Mouse (Mus musculus): Measurements from ENCODE around the gene Psmd14. TPM values are rescaled to one million over a fixed set of nuclear protein-coding genes. Genes with fewer than 3 reads are reported as not detected.

Gene Psmd14
- polyA plus RNA-seq, 1 experiment, result 98.8 TPM

DNA sequence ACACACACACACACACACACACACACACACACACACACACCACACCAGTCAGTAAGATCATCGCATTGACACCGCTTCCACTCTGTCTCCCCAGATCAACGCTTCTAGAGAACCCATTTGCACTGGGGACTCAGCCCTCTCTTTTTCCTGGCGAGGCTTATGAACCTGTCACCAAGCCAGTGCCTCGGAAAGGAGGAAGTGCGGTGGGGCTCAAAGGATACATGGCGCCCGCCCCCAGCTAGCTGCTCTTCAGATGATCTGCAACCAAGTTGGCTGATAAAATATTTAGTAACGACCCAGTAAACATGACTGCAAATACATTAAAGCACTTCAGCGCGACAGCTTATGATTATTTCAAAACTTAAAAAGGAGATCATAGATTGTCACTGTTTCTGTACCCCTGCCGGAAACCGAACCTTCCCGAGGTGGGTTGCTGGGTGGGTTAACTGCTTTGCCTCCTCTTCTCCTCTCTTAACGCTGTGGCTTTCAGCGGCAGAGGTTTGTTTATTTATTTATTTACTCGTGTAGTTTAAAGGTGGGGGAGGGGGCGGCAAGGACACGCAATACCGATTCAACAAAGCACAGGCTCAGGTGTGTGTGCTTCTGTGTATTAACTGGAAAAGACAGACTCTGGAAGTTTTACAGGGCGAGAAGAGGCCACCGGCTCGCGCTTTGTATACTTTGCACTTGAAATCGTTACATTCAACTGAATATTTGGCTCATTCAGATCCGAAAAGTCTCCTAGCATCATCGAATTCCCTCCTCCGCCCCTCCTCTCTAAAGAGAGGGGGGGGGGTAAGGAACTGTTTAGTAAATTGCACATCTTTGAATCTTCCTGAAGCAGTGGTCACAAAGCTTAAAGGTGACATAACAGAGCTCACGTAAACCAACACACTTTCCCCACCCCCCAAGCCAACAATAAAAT lies 92.2 kb downstream of the Psmd14 start:
- H3K4me3 ChIP-seq (ENCODE audit: insufficient read depth, poor library complexity, severe bottlenecking), result no peak overlapping the region
- no peak for TF ChIP-seq USF1 (IDR thresholded peaks at IDR 0.05; ENCODE audit: low read depth)
- no peak for TF ChIP-seq MAX (IDR thresholded peaks at IDR 0.05)
- TF ChIP-seq FOSL1 (IDR thresholded peaks at IDR 0.05; ENCODE audit: insufficient read depth, low read length, poor library complexity, severe bottlenecking), result no peak
- no peak for TF ChIP-seq MYOG (IDR thresholded peaks at IDR 0.05; ENCODE audit: control insufficient read depth, extremely low read depth, insufficient read length)
- TF ChIP-seq CEBPB (IDR thresholded peaks at IDR 0.05; ENCODE audit: low read depth), result no peak
- no peak for TF ChIP-seq MYOD1 (IDR thresholded peaks at IDR 0.05; ENCODE audit: control insufficient read depth, insufficient read length, low read depth)
- TF ChIP-seq CTCF (IDR thresholded peaks at IDR 0.05; ENCODE audit: control insufficient read depth, insufficient read depth, insufficient read length), result no peak
- no peaks in the 10 kb centered on the region for H3K79me3 ChIP-seq (ENCODE audit: low read depth)

GRCm38 (mm10) chr2:61804382-61804840 lies 92.9 kb downstream of the Psmd14 start:
- no peak for TF ChIP-seq CTCF (IDR thresholded peaks at IDR 0.05; ENCODE audit: control insufficient read depth, insufficient read depth, insufficient read length)
- no peaks in the 10 kb centered on the region for H3K79me3 ChIP-seq (ENCODE audit: low read depth)

More for the DNA sequence above, 92.2 kb downstream of the Psmd14 start:
- H3K79me2 ChIP-seq (ENCODE audit: control insufficient read depth, insufficient read depth), result no peaks in the 10 kb centered on the region
- no peaks in the 10 kb centered on the region for H3K27me3 ChIP-seq (ENCODE audit: control insufficient read depth, insufficient read depth, insufficient read length)
- peaks cover 22% of the 10 kb centered on the region for H3K36me3 ChIP-seq (ENCODE audit: control insufficient read depth, insufficient read depth)
- H3ac ChIP-seq (ENCODE audit: control insufficient read depth, insufficient read length, low read depth), result no peak overlapping the region

GRCm38 (mm10) chr2:61804841-61805540 lies 93.5 kb downstream of the Psmd14 start:
- Histone ChIP-seq H3K27me3 (ENCODE audit: control insufficient read depth, insufficient read depth, insufficient read length) (no peaks in the 10 kb centered on the region), H3K36me3 (ENCODE audit: control insufficient read depth, insufficient read depth) (peaks cover 13% of the 10 kb centered on the region)

More at GRCm38 (mm10) chr2:61804382-61804840, 92.9 kb downstream of the Psmd14 start:
- no peak overlapping the region for H3ac ChIP-seq (ENCODE audit: control insufficient read depth, insufficient read length, low read depth)
- no peaks in the 10 kb centered on the region for H3K79me2 ChIP-seq (ENCODE audit: control insufficient read depth, insufficient read depth)
- H3K4me3 ChIP-seq (ENCODE audit: insufficient read depth, poor library complexity, severe bottlenecking), result no peak overlapping the region
- H3K27me3 ChIP-seq (ENCODE audit: control insufficient read depth, insufficient read depth, insufficient read length), result no peaks in the 10 kb centered on the region
- H3K36me3 ChIP-seq (ENCODE audit: control insufficient read depth, insufficient read depth), result peaks cover 19% of the 10 kb centered on the region

DNA sequence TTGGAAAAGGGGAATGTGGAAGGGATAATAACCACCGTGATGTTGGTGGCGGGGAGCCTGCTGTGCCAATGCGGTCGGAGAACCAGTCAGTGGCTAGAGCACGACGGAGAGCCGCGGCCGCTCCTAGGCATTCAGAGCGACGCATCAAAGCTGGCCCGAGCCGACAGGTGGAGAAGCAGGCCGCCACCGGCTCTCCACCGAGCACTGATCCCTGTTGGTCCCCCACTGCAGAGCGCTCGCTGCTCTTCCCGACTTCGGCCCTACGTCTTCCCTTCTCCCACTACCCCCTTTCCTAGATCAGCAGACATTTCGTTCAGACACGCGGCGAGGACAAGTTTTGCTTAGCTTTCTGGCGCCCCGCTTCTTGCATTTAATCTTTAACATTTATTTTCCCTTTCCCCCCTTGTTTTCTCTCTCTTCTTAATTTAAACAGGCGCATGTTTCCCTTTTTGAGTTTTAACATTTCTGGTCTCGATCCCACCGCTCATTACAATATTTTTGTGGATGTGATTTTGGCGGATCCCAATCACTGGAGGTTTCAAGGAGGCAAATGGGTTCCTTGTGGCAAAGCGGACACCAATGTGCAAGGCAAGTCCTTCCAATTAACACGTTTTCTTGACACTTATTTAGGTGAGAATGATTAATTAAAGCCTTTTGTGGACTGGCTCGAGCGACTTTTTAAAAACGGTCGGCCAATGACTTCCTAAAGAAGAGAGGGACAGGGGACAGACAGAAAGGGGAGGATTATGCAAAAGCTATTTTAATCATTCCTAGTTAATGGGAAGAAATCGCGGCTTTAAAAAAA lies 94.2 kb downstream of the Psmd14 start:
- TF ChIP-seq MYOG (IDR thresholded peaks at IDR 0.05; ENCODE audit: control insufficient read depth, extremely low read depth, insufficient read length) (no peak), CEBPB (IDR thresholded peaks at IDR 0.05; ENCODE audit: low read depth) (no peak), CTCF (IDR thresholded peaks at IDR 0.05; ENCODE audit: control insufficient read depth, insufficient read depth, insufficient read length) (no peak), USF1 (IDR thresholded peaks at IDR 0.05; ENCODE audit: low read depth) (no peak), MAX (IDR thresholded peaks at IDR 0.05) (no peak), MYOD1 (IDR thresholded peaks at IDR 0.05; ENCODE audit: control insufficient read depth, insufficient read length, low read depth) (no peak), FOSL1 (IDR thresholded peaks at IDR 0.05; ENCODE audit: insufficient read depth, low read length, poor library complexity, severe bottlenecking) (no peak)
- H3K79me3 ChIP-seq (ENCODE audit: low read depth), result no peaks in the 10 kb centered on the region
- no peaks in the 10 kb centered on the region for H3K79me2 ChIP-seq (ENCODE audit: control insufficient read depth, insufficient read depth)
- peaks cover 6% of the 10 kb centered on the region for H3K36me3 ChIP-seq (ENCODE audit: control insufficient read depth, insufficient read depth)
- H3K4me3 ChIP-seq (ENCODE audit: insufficient read depth, poor library complexity, severe bottlenecking), result no peak overlapping the region
- H3K27me3 ChIP-seq (ENCODE audit: control insufficient read depth, insufficient read depth, insufficient read length), result no peaks in the 10 kb centered on the region
- no peak overlapping the region for H3ac ChIP-seq (ENCODE audit: control insufficient read depth, insufficient read length, low read depth)

More at GRCm38 (mm10) chr2:61804841-61805540, 93.5 kb downstream of the Psmd14 start:
- H3K4me3 ChIP-seq (ENCODE audit: insufficient read depth, poor library complexity, severe bottlenecking), result no peak overlapping the region
- no peaks in the 10 kb centered on the region for H3K79me3 ChIP-seq (ENCODE audit: low read depth)
- H3K79me2 ChIP-seq (ENCODE audit: control insufficient read depth, insufficient read depth), result no peaks in the 10 kb centered on the region
- TF ChIP-seq MYOG (IDR thresholded peaks at IDR 0.05; ENCODE audit: control insufficient read depth, extremely low read depth, insufficient read length) (no peak), USF1 (IDR thresholded peaks at IDR 0.05; ENCODE audit: low read depth) (no peak), FOSL1 (IDR thresholded peaks at IDR 0.05; ENCODE audit: insufficient read depth, low read length, poor library complexity, severe bottlenecking) (no peak), MAX (IDR thresholded peaks at IDR 0.05) (no peak), CTCF (IDR thresholded peaks at IDR 0.05; ENCODE audit: control insufficient read depth, insufficient read depth, insufficient read length) (no peak), CEBPB (IDR thresholded peaks at IDR 0.05; ENCODE audit: low read depth) (no peak), MYOD1 (IDR thresholded peaks at IDR 0.05; ENCODE audit: control insufficient read depth, insufficient read length, low read depth) (no peak)
- H3ac ChIP-seq (ENCODE audit: control insufficient read depth, insufficient read length, low read depth), result no peak overlapping the region

DNA sequence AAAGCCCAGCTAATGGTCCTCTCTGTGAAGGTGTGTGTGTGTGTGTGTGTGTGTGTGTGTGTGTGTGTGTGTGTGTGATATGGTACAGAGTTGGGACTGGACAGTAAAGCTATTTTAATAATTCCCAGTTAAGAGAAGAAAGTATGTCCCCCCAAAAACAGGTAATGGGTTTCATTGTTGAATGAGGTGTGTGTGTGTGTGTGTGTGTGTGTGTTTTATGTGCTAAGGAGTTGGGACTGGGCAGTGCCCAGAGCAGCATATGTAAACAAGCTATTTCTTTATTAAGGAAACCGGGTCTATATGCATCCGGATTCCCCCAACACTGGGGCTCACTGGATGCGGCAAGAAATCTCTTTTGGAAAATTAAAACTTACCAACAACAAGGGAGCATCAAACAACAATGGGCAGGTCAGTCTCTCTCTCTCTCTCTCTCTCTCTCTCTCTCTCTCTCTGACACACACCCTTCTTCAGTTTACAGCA lies 94.9 kb downstream of the Psmd14 start:
- TF ChIP-seq FOSL1 (IDR thresholded peaks at IDR 0.05; ENCODE audit: insufficient read depth, low read length, poor library complexity, severe bottlenecking) (no peak), MAX (IDR thresholded peaks at IDR 0.05) (no peak), CEBPB (IDR thresholded peaks at IDR 0.05; ENCODE audit: low read depth) (no peak), MYOG (IDR thresholded peaks at IDR 0.05; ENCODE audit: control insufficient read depth, extremely low read depth, insufficient read length) (no peak), USF1 (IDR thresholded peaks at IDR 0.05; ENCODE audit: low read depth) (no peak), CTCF (IDR thresholded peaks at IDR 0.05; ENCODE audit: control insufficient read depth, insufficient read depth, insufficient read length) (no peak), MYOD1 (IDR thresholded peaks at IDR 0.05; ENCODE audit: control insufficient read depth, insufficient read length, low read depth) (no peak)
- Histone ChIP-seq H3K79me2 (ENCODE audit: control insufficient read depth, insufficient read depth) (no peaks in the 10 kb centered on the region), H3ac (ENCODE audit: control insufficient read depth, insufficient read length, low read depth) (no peak overlapping the region), H3K79me3 (ENCODE audit: low read depth) (no peaks in the 10 kb centered on the region), H3K36me3 (ENCODE audit: control insufficient read depth, insufficient read depth) (no peaks in the 10 kb centered on the region), H3K27me3 (ENCODE audit: control insufficient read depth, insufficient read depth, insufficient read length) (no peaks in the 10 kb centered on the region), H3K4me3 (ENCODE audit: insufficient read depth, poor library complexity, severe bottlenecking) (no peak overlapping the region)
